Mouse (Mus musculus) CH12.LX (cell line): Measurements from ENCODE around the gene Abat. TPM values are rescaled to one million over a fixed set of nuclear protein-coding genes. Genes with fewer than 3 reads are reported as not detected.

Experiments used
- DNase-seq: peaks from one replicate; pipeline ENCODE4 v3.0.0-alpha.2; 2013; ENCODE audit errors: extremely low read depth
- H3K27ac ChIP-seq: 2 replicates; pipeline ENCODE4 v1.5.1; 2012; ENCODE audit warnings: low read depth, mild to moderate bottlenecking, control low read depth, moderate library complexity; ENCODE audit not compliant: insufficient read depth
- H3K27me3 ChIP-seq: replicated peaks from 2 replicates; pipeline ENCODE3; 2012; ENCODE audit warnings: inconsistent platforms
- H3K36me3 ChIP-seq, 2 experiments: replicated peaks in 1 of 2; 2 replicates each; pipeline versions ENCODE3 to v1.6.1; 2012; ENCODE audit warnings: inconsistent platforms in 1 of 2, low read length in 1 of 2, mild to moderate bottlenecking in 1 of 2, mixed read lengths in 1 of 2, moderate library complexity in 1 of 2; ENCODE audit not compliant: control insufficient read depth in 1 of 2, insufficient read depth in 1 of 2
- H3K4me1 ChIP-seq, 2 experiments: 2 replicates each; pipeline ENCODE4 v1.6.1; 2012; ENCODE audit warnings: inconsistent platforms in 1 of 2, moderate library complexity in 1 of 2; ENCODE audit not compliant: insufficient read depth in 2 of 2, control insufficient read depth in 1 of 2
- H3K4me2 ChIP-seq: 2 replicates; pipeline ENCODE4 v1.6.1; 2012; ENCODE audit warnings: low read depth, mild to moderate bottlenecking, control low read depth; ENCODE audit not compliant: poor library complexity, insufficient read depth, severe bottlenecking
- H3K4me3 ChIP-seq, 3 experiments: fragments of 150-350 bp in 1 of 3; sonication (generic) in 1 of 3; replicated peaks in 1 of 3; 2 replicates each; pipeline versions ENCODE3 to v1.5.1; 2011 to 2012; ENCODE audit warnings: low read depth in 2 of 3, low read length in 2 of 3, mild to moderate bottlenecking in 2 of 3, moderate library complexity in 2 of 3, control low read depth in 1 of 3, improper control_type of control experiment in 1 of 3, inconsistent platforms in 1 of 3, mixed read lengths in 1 of 3; ENCODE audit not compliant: poor library complexity in 1 of 3
- H3K79me2 ChIP-seq: replicated peaks from 2 replicates; pipeline ENCODE4 v1.6.1; 2012; ENCODE audit warnings: mild to moderate bottlenecking, moderate library complexity; ENCODE audit not compliant: control insufficient read depth, poor library complexity, insufficient read depth, severe bottlenecking; ENCODE audit errors: extremely low read depth
- H3K9ac ChIP-seq: 2 replicates; pipeline ENCODE4 v1.6.1; 2012; ENCODE audit warnings: low read depth, mild to moderate bottlenecking, control low read depth, moderate library complexity; ENCODE audit not compliant: insufficient read depth
- H3K9me3 ChIP-seq: replicated peaks from 2 replicates; pipeline ENCODE3; 2012; ENCODE audit warnings: low read length, inconsistent platforms, mixed read lengths
- BHLHE40 ChIP-seq: IDR thresholded peaks from 2 replicates; pipeline ENCODE4 v1.6.1; 2011; ENCODE audit warnings: mild to moderate bottlenecking, low read depth, low read length, improper control_type of control experiment
- ELF1 ChIP-seq: IDR thresholded peaks from 2 replicates; pipeline ENCODE4 v1.6.1; 2014; ENCODE audit warnings: low read depth, mild to moderate bottlenecking, inconsistent platforms, low read length, improper control_type of control experiment
- ETS1 ChIP-seq: conservative IDR thresholded peaks from 2 replicates; pipeline ENCODE4 v1.6.1; 2012; ENCODE audit warnings: low read depth, mild to moderate bottlenecking, inconsistent platforms, low read length, improper control_type of control experiment, moderate library complexity
- GABPA ChIP-seq: IDR thresholded peaks from 2 replicates; pipeline ENCODE4 v1.6.1; 2012; ENCODE audit warnings: low read depth, low read length, improper control_type of control experiment, inconsistent platforms; ENCODE audit not compliant: insufficient replicate concordance
- IRF4 ChIP-seq: IDR thresholded peaks from 2 replicates; pipeline ENCODE4 v1.6.1; 2014; ENCODE audit warnings: low read depth, mild to moderate bottlenecking, inconsistent platforms, low read length, improper control_type of control experiment
- JUN ChIP-seq: IDR thresholded peaks from 2 replicates; pipeline ENCODE4 v1.6.1; 2011; ENCODE audit warnings: low read depth, mild to moderate bottlenecking, low read length, improper control_type of control experiment, moderate library complexity; ENCODE audit not compliant: insufficient read depth
- JUND ChIP-seq: conservative IDR thresholded peaks from 2 replicates; pipeline ENCODE4 v1.6.1; 2011; ENCODE audit warnings: low read depth, low read length, improper control_type of control experiment
- KAT2A ChIP-seq: IDR thresholded peaks from 2 replicates; pipeline ENCODE4 v1.6.1; 2012; ENCODE audit warnings: low read length, improper control_type of control experiment, inconsistent platforms; ENCODE audit not compliant: insufficient replicate concordance
- MAFK ChIP-seq: IDR thresholded peaks from 2 replicates; pipeline ENCODE4 v1.6.1; 2011; ENCODE audit warnings: low read length, improper control_type of control experiment; ENCODE audit not compliant: insufficient replicate concordance
- MEF2A ChIP-seq: IDR thresholded peaks from 2 replicates; pipeline ENCODE4 v1.6.1; 2014; ENCODE audit warnings: low read depth, mild to moderate bottlenecking, inconsistent platforms, low read length, improper control_type of control experiment, borderline replicate concordance
- MXI1 ChIP-seq: IDR thresholded peaks from 2 replicates; pipeline ENCODE4 v1.6.1; 2011; ENCODE audit warnings: mild to moderate bottlenecking, low read depth, low read length, improper control_type of control experiment
- MYC ChIP-seq: IDR thresholded peaks from 2 replicates; pipeline ENCODE4 v1.6.1; 2011; ENCODE audit warnings: low read depth, mild to moderate bottlenecking, improper control_type of control experiment, low read length
- PAX5 ChIP-seq: IDR thresholded peaks from 2 replicates; pipeline ENCODE4 v1.6.1; 2012; ENCODE audit warnings: low read length, inconsistent platforms, mixed read lengths
- POLR2A ChIP-seq: IDR thresholded peaks from 2 replicates; pipeline ENCODE4 v1.6.1; 2011; ENCODE audit warnings: low read depth, mild to moderate bottlenecking, improper control_type of control experiment, low read length
- POLR2AphosphoS2 ChIP-seq: IDR thresholded peaks from 2 replicates; pipeline ENCODE4 v1.6.1; 2011; ENCODE audit warnings: low read depth, low read length, improper control_type of control experiment
- RAD21 ChIP-seq: IDR thresholded peaks from 2 replicates; pipeline ENCODE4 v1.6.1; 2011; ENCODE audit warnings: low read depth, mild to moderate bottlenecking, low read length, improper control_type of control experiment, moderate library complexity
- SMC3 ChIP-seq: IDR thresholded peaks from 2 replicates; pipeline ENCODE4 v1.6.1; 2011; ENCODE audit warnings: low read depth, low read length, improper control_type of control experiment
- TCF12 ChIP-seq: IDR thresholded peaks from 2 replicates; pipeline ENCODE4 v1.6.1; 2014; ENCODE audit warnings: low read depth, mild to moderate bottlenecking, inconsistent platforms, low read length, improper control_type of control experiment
- USF1 ChIP-seq: IDR thresholded peaks from 2 replicates; pipeline ENCODE4 v1.6.1; 2014; ENCODE audit warnings: low read depth, mild to moderate bottlenecking, inconsistent platforms, low read length, improper control_type of control experiment
- ZC3H11A ChIP-seq: IDR thresholded peaks from 2 replicates; pipeline ENCODE4 v1.6.1; 2012; ENCODE audit warnings: low read depth, mild to moderate bottlenecking, inconsistent platforms, low read length, improper control_type of control experiment
- ZKSCAN1 ChIP-seq: IDR thresholded peaks from 2 replicates; pipeline ENCODE4 v1.6.1; 2012; ENCODE audit warnings: low read depth, inconsistent platforms, low read length, improper control_type of control experiment, borderline replicate concordance
- dilution Hi-C: fragments of 300-500 bp; cut with MboI; formaldehyde crosslinking; loops from 2 replicates; pipeline ENCODE4 v1.14.3; 2020; ENCODE audit warnings: low sequenced_read_pairs; ENCODE audit not compliant: extremely low pct_unique_long_range_greater_than_20kb, extremely low pct_ligation_motif_present
- in situ Hi-C: fragments of 300-500 bp; cut with MboI; formaldehyde crosslinking; loops from 3 replicates; pipeline ENCODE4 v1.14.3; 2019; ENCODE audit warnings: low sequenced_read_pairs, low pct_ligation_motif_present, low pct_unique_long_range_greater_than_20kb, mixed read lengths
- polyA plus RNA-seq: library from polyadenylated mRNA; unstranded; fragments of >175 nt; gene quantifications from 2 replicates; pipeline ENCODE4 v1.2.1, GENCODE M21; 2012; ENCODE audit warnings: low read depth; ENCODE audit not compliant: insufficient read length
- total RNA-seq, 2 experiments: library from RNA; depleted of rRNA; stranded (reverse); fragments of 300-350 nt in 1 of 2; fragments of >200 nt in 1 of 2; gene quantifications; 2 replicates each; pipeline ENCODE4 v1.2.3; 2012 to 2014

The Abat gene
- total and polyA plus RNA-seq, 3 experiments: 0.17 TPM; not detected in 2

GRCm38 (mm10) chr16:8619659-8620314 is 106.6 kb downstream of the Abat start:
- Histone ChIP-seq H3K9ac (no peak overlapping the region), H3K4me1 (no peaks in the 10 kb centered on the region), H3K4me2 (no peak overlapping the region), H3K4me3 (no peak overlapping the region), H3K36me3 (no peaks in the 10 kb centered on the region), H3K9me3 (no peaks in the 10 kb centered on the region), H3K79me2 (no peaks in the 10 kb centered on the region), H3K27ac (no peak overlapping the region), H3K27me3 (peaks cover 4% of the 10 kb centered on the region)
- dilution Hi-C loops: no loop called here
- in situ Hi-C loops: no loop called here
- TF ChIP-seq MXI1 (no peak), BHLHE40 (no peak), ELF1 (no peak), POLR2AphosphoS2 (no peak), JUN (no peak), TCF12 (no peak), MAFK (no peak), SMC3 (no peak), GABPA (no peak), ZKSCAN1 (no peak), MYC (no peak), PAX5 (no peak), ETS1 (no peak), RAD21 (no peak), ZC3H11A (no peak)
- DNase-seq: no peak

GRCm38 (mm10) chr16:8620315-8621115 is 107.3 kb downstream of the Abat start:
- Histone ChIP-seq H3K4me1 (no peaks in the 10 kb centered on the region), H3K9ac (no peak overlapping the region), H3K79me2 (no peaks in the 10 kb centered on the region), H3K27me3 (peaks cover 4% of the 10 kb centered on the region), H3K4me2 (no peak overlapping the region), H3K4me3 (no peak overlapping the region), H3K27ac (no peak overlapping the region), H3K36me3 (no peaks in the 10 kb centered on the region), H3K9me3 (no peaks in the 10 kb centered on the region)
- dilution Hi-C loops (no loop called here), in situ Hi-C loops (no loop called here)
- DNase-seq: no peak
- TF ChIP-seq POLR2A: no peak
- no peak for TF ChIP-seq IRF4
- TF ChIP-seq USF1: no peak
- TF ChIP-seq MEF2A: no peak
- TF ChIP-seq POLR2AphosphoS2: no peak
- no peak for TF ChIP-seq KAT2A
- TF ChIP-seq MXI1: no peak
- TF ChIP-seq JUND: no peak
- no peak for TF ChIP-seq RAD21
